Mouse (Mus musculus): ENCODE measurements around the gene Kif28. TPM values are rescaled to one million over a fixed set of nuclear protein-coding genes. Genes with fewer than 3 reads are reported as not detected.

Gene Kif28
- polyA plus RNA-seq (2015; fragmentation: Nextera tagmentation; extraction: Ambion mirVana) = 0.04 and 0.16 TPM in 2 replicates

DNA sequence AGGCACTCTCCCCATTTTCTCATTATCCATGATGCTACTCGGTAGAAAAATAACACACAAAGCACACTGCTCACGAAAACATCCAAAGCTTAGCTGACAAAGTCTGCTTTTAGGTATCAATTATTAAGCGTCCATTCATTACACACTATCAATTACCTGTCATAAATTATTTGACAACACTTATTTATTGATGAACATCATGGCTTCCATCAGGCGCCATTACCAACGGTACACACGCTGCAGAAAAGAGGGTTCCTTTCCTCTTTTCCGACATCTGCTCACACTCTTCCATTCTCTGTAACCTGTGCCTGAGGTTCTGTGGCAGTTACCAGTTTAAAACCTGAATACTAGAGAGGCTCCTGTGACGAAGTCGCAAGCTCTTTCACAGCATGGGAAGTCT lies at the start of gene Kif28:
TSS of gene Kif28 (minus strand) at position 101 of the 400 bp plus-strand sequence.
- no peaks in the 10 kb centered on the region for H3K27me3 ChIP-seq
- no peak within 1 kb of the TSS for H3K4me3 ChIP-seq
- WGBS = 93% methylated on average over 9 of the region's 9 CpGs
- H3K9ac ChIP-seq = no peak within 1 kb of the TSS
- ATAC-seq (ENCODE audit: insufficient number of reproducible peaks, low FRiP score, low TSS enrichment, low read depth) = no peak
- H3K9me3 ChIP-seq = no peaks in the 10 kb centered on the region
- peaks cover 56% of the 10 kb centered on the region for H3K36me3 ChIP-seq
- H3K4me2 ChIP-seq = no peak within 1 kb of the TSS
- H3K27ac ChIP-seq = no peak within 1 kb of the TSS
- no peaks in the 10 kb centered on the region for H3K4me1 ChIP-seq

DNA sequence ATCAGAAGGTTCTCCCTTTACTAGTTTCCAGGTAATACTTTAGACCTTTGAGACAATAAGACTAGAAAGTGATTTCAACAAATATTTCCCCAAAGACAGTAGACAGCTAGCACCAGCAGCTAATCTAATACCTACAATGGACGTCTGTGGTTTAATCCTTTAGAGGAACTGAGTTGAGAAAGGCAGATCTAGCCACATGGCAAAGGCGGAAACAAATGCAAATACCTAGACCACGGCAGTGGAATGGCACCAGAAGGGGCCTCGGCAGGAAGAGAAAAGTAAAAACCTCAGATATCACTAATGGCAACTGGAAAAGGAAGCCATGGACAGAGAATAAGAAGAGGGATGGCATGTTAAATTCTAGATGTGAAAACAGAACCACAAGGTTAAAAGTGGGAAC lies 42.2 kb upstream of the Kif28 start:
- ATAC-seq (ENCODE audit: insufficient number of reproducible peaks, low FRiP score, low TSS enrichment, low read depth) = no peak

DNA sequence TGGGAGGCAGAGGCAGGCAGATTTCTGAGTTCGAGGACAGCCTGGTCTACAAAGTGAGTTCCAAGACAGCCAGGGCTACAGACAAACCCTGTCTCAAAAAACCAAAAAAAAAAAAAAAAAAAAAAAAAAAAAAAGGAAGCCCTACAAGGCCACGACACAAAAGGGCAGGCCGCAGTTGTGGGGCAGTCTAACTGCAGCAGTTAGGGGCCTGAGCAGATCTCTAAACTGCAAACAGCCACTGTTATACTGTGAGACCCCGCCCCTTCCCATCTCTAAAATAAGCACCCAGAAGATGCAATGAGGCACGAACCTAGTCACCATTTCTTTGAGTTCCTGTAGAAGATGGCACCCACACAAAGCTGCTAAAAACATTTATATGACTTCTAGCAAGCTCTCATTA lies 40.4 kb upstream of the Kif28 start:
- no peaks in the 10 kb centered on the region for H3K4me1 ChIP-seq
- H3K9ac ChIP-seq = no peak overlapping the region
- 90% methylated on average over 5 of the region's 5 CpGs for WGBS
- no peaks in the 10 kb centered on the region for H3K9me3 ChIP-seq
- H3K4me3 ChIP-seq = no peak overlapping the region
- no peak overlapping the region for H3K27ac ChIP-seq
- H3K27me3 ChIP-seq = no peaks in the 10 kb centered on the region
- H3K36me3 ChIP-seq = peaks cover 67% of the 10 kb centered on the region
- no peak for ATAC-seq (ENCODE audit: insufficient number of reproducible peaks, low FRiP score, low TSS enrichment, low read depth)
- no peak overlapping the region for H3K4me2 ChIP-seq

More for the DNA sequence above, 42.2 kb upstream of the Kif28 start:
- no peak overlapping the region for H3K27ac ChIP-seq
- no peak overlapping the region for H3K4me3 ChIP-seq
- H3K36me3 ChIP-seq = peaks cover 73% of the 10 kb centered on the region
- no peaks in the 10 kb centered on the region for H3K4me1 ChIP-seq
- no peaks in the 10 kb centered on the region for H3K27me3 ChIP-seq
- no peaks in the 10 kb centered on the region for H3K9me3 ChIP-seq
- WGBS = 89% methylated on average over 4 of the region's 4 CpGs
- no peak overlapping the region for H3K4me2 ChIP-seq
- no peak overlapping the region for H3K9ac ChIP-seq

DNA sequence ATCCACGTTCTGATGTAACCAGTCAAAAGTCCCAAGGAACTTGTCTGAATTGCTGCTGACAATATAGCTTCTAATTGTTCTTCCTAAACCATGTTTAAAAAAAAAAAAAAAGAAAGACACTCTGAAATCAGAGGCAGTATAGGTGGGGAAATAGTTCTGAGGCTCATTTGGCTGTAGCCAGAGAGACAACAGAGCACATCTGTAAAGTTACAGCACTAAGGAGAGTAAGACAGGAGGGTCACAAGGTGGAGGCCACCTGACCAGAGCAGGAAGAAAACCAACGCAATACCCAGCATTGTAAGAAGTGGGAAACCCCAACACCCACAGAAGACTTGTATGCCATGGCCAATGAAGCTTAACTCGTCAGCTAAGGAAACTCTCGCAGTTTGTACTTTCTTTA lies 39.0 kb upstream of the Kif28 start:
- Histone ChIP-seq H3K27ac (no peak overlapping the region), H3K9ac (no peak overlapping the region), H3K4me2 (no peak overlapping the region), H3K9me3 (no peaks in the 10 kb centered on the region), H3K4me1 (no peaks in the 10 kb centered on the region), H3K27me3 (no peaks in the 10 kb centered on the region), H3K4me3 (no peak overlapping the region), H3K36me3 (peaks cover 67% of the 10 kb centered on the region)
- 92% methylated on average over 4 of the region's 4 CpGs for WGBS
- ATAC-seq (ENCODE audit: insufficient number of reproducible peaks, low FRiP score, low TSS enrichment, low read depth) = no peak

DNA sequence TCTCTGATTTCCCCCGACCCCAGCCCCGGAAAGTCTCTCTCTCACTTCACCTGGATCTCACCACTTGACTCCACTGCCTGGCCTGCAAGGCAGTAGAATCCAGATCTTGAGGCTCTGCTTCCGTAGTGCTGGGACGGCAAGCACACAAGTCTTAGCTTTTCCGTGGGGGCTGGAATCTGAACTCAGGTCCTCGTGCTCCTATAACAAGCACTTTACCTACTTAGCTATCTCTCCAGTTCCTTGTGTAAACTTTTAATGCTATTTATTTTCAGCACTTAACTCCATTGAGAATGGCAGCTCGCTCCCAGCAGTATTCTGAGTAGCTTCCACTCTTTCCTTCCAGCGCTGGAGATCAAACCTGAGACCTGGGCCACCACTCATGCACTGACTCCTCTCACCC lies 31.8 kb upstream of the Kif28 start:
- 94% methylated on average over 8 of the region's 8 CpGs for WGBS

DNA sequence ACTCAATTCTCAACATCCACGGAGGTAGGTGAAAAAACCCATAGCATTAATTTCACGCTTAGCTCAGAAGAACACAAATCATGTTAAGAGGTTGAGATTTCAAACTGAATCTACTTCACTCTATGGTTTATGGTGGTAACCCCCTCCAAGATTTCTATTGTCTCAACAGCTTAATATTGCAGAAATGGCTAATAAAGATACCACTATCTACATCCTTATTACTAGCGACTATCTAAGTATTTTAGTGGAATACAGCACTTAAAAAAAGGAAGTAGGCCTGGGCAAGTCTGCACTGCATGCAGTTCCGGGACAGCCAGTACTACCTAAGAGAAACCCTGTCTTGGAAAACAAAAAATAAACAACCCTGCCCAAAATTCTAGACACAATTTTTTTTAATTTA lies 15.5 kb upstream of the Kif28 start:
- Histone ChIP-seq H3K4me1 (no peaks in the 10 kb centered on the region), H3K27ac (no peak overlapping the region), H3K4me2 (no peak overlapping the region), H3K9me3 (no peaks in the 10 kb centered on the region), H3K36me3 (peaks cover 75% of the 10 kb centered on the region), H3K4me3 (no peak overlapping the region), H3K9ac (no peak overlapping the region), H3K27me3 (no peaks in the 10 kb centered on the region)
- no peak for ATAC-seq (ENCODE audit: insufficient number of reproducible peaks, low FRiP score, low TSS enrichment, low read depth)
- WGBS = 95% methylated on average over 4 of the region's 4 CpGs

More for the DNA sequence above, 31.8 kb upstream of the Kif28 start:
- Histone ChIP-seq H3K4me2 (no peak overlapping the region), H3K9me3 (no peaks in the 10 kb centered on the region), H3K36me3 (peaks cover 74% of the 10 kb centered on the region), H3K4me1 (no peaks in the 10 kb centered on the region), H3K9ac (no peak overlapping the region), H3K27ac (no peak overlapping the region), H3K4me3 (no peak overlapping the region), H3K27me3 (no peaks in the 10 kb centered on the region)
- no peak for ATAC-seq (ENCODE audit: insufficient number of reproducible peaks, low FRiP score, low TSS enrichment, low read depth)

DNA sequence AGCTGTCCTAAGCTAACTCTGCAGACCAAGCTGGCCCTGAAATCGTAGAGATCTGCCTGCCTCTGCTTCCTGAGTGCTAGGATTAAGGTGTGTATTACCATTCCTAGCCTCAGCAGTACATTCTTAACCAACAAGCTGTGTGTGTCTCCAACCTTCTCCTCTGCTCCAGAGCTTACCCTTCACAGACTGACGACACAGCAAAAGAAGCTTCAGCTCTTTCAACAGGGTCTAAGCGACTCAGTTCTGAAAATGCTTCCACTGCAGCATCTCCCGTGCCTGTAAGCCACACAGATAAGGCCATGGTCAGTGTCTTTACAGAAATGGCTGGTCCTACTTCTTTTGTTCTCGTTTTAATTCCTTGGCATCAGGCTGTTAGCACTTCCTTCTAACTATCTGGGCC lies 15.0 kb upstream of the Kif28 start:
- Histone ChIP-seq H3K4me2 (no peak overlapping the region), H3K27ac (no peak overlapping the region), H3K36me3 (peaks cover 77% of the 10 kb centered on the region), H3K4me3 (no peak overlapping the region), H3K9me3 (no peaks in the 10 kb centered on the region), H3K9ac (no peak overlapping the region), H3K27me3 (no peaks in the 10 kb centered on the region), H3K4me1 (no peaks in the 10 kb centered on the region)
- WGBS = 89% methylated on average over 5 of the region's 5 CpGs
- ATAC-seq (ENCODE audit: insufficient number of reproducible peaks, low FRiP score, low TSS enrichment, low read depth) = no peak

DNA sequence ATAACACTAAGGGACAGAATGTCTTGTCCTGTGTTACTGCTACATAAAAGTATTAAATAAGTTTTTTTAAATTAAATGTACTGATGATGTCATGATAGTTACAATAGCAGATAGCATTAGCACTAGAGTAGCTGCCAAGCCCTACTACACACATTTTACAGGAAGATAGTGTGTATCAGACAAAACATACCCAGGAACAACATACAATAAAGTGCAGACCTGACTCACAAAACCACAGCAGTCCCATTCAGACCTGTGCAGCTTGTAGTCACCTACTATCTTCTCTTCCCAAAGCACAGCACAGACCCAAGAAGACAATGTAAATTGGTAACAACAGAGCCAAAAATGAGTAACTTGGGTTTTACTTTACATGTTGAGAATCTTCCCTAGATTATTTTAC lies 11.4 kb upstream of the Kif28 start:
- Histone ChIP-seq H3K9ac (no peak overlapping the region), H3K27ac (no peak overlapping the region), H3K36me3 (peaks cover 74% of the 10 kb centered on the region), H3K4me1 (no peaks in the 10 kb centered on the region), H3K27me3 (no peaks in the 10 kb centered on the region), H3K4me2 (no peak overlapping the region), H3K4me3 (no peak overlapping the region), H3K9me3 (no peaks in the 10 kb centered on the region)
- ATAC-seq (ENCODE audit: insufficient number of reproducible peaks, low FRiP score, low TSS enrichment, low read depth) = no peak

DNA sequence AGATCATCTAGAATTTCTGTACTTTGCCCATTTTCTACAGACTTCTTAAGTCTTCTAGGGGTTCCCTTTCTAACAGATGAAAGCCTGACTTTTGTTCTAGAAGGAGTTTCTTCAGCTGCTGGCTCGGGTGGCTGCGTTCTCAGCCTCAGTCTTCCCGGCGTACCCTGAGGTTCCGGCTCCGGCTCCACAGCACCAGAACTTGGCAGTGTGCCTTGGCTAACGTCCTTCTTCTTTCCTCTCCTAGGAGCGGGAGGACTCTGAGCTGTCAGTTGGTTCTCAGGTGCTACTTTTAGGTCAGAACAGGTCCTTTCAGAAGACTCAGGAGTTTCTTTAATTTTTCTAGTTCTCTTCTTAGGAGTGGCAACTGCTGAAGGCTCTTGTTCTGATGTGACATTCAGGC lies 7.9 kb upstream of the Kif28 start:
- H3K27ac ChIP-seq = no peak overlapping the region
- no peak overlapping the region for H3K4me2 ChIP-seq
- ATAC-seq (ENCODE audit: insufficient number of reproducible peaks, low FRiP score, low TSS enrichment, low read depth) = no peak
- no peaks in the 10 kb centered on the region for H3K27me3 ChIP-seq
- H3K9ac ChIP-seq = no peak overlapping the region
- WGBS = 90% methylated on average over 8 of the region's 8 CpGs
- H3K4me3 ChIP-seq = no peak overlapping the region
- H3K4me1 ChIP-seq = no peaks in the 10 kb centered on the region
- H3K36me3 ChIP-seq = peaks cover 71% of the 10 kb centered on the region
- H3K9me3 ChIP-seq = no peaks in the 10 kb centered on the region

DNA sequence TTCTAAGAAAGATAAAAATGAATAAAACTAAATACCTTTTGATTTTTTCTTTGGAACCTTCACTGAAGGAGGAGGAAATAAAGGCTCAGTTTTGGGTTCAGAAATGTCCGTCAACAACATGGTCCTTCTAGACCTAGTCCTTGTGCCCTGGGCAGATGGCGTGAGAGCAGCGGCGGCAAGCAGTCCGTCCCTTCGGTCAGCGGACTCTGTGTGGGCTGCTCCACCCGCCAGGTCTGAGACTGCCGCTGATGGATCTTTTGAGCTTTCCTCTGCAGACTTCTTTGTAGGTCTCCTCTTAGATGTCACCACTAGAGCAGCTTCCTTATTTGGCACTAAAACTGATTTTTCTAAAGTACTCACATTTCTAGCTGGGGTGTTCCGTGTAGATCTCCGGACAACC lies 7.2 kb upstream of the Kif28 start:
- Histone ChIP-seq H3K36me3 (peaks cover 72% of the 10 kb centered on the region), H3K27ac (no peak overlapping the region), H3K4me3 (no peak overlapping the region), H3K9ac (no peak overlapping the region), H3K4me2 (no peak overlapping the region), H3K27me3 (no peaks in the 10 kb centered on the region), H3K9me3 (no peaks in the 10 kb centered on the region), H3K4me1 (no peaks in the 10 kb centered on the region)
- WGBS = 96% methylated on average over 11 of the region's 11 CpGs
- no peak for ATAC-seq (ENCODE audit: insufficient number of reproducible peaks, low FRiP score, low TSS enrichment, low read depth)

DNA sequence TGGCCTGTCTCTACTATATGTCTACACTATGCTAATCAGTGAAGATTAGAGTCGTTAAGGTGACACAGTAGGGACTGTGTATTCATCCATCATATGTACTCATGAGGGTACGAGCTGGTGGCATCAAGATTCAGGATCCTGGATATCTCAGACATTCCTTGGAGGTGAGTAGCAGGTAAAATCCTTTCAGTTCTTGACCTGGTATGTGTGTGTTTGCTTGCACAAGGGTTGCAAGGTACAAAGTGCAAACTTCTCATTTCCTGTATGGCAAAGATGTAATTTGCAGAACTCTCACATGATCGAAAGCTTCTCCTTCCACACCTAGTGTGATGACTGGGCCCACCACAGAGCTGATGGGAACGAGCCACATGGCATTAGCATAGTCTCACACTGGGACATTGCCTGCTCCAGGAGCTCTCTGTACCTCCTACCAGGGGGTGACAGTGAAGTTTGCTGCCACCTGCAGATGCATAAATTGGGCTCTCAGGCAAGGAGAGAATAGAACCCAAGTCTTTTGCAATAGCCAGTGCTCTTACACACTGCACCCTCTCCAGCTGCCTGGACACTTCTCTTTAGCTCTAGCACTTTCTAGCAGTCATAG lies 1.4 kb downstream of the Kif28 start:
- ATAC-seq (ENCODE audit: insufficient number of reproducible peaks, low FRiP score, low TSS enrichment, low read depth) = no peak
- Histone ChIP-seq H3K4me3 (no peak overlapping the region), H3K4me1 (no peaks in the 10 kb centered on the region), H3K27ac (no peak overlapping the region), H3K9me3 (no peaks in the 10 kb centered on the region), H3K4me2 (no peak overlapping the region), H3K9ac (no peak overlapping the region), H3K36me3 (peaks cover 49% of the 10 kb centered on the region), H3K27me3 (no peaks in the 10 kb centered on the region)
- 83% methylated on average over 4 of the region's 4 CpGs for WGBS

DNA sequence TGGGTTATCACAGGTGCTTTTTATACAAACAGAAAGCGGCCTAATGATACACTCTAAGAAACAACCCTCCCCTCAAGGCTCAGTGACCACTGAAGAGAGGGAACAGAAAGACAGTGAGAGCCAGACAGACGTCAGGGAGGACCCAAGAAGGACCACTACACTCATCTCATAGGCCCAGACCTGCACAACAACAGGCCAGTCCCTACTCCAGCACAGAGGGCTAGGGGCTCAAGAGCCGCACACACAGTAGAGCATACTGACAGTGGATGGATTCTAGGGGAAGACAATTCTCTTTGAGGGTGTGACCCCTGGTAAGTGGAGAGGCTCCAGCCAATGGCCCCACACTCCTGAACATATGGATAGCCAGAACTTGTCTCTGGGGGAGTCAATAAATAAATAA lies 8.6 kb downstream of the Kif28 start:
- Histone ChIP-seq H3K4me2 (no peak overlapping the region), H3K27me3 (no peaks in the 10 kb centered on the region), H3K4me3 (no peak overlapping the region), H3K9ac (no peak overlapping the region), H3K4me1 (no peaks in the 10 kb centered on the region), H3K27ac (no peak overlapping the region), H3K9me3 (no peaks in the 10 kb centered on the region), H3K36me3 (no peaks in the 10 kb centered on the region)
- WGBS = 83% methylated on average over 3 of the region's 3 CpGs
- no peak for ATAC-seq (ENCODE audit: insufficient number of reproducible peaks, low FRiP score, low TSS enrichment, low read depth)

Data from limb, embryonic 15.5 days (tissue).